Mouse (Mus musculus) midbrain, embryonic 11.5 days (tissue): ENCODE results near the gene Srp14. TPM values are rescaled to one million over a fixed set of nuclear protein-coding genes. Genes with fewer than 3 reads are reported as not detected.

ENCODE experiments used
- ATAC-seq: fragments of 200-750 bp; cut with Nextera tagmentation; 2 replicates; pipeline ENCODE4 v1.8.0; 2017; ENCODE audit warnings: moderate TSS enrichment, moderate library complexity; ENCODE audit not compliant: low FRiP score
- DNase-seq: peaks from one replicate; pipeline ENCODE4 v3.0.0; 2015; ENCODE audit warnings: low spot score; ENCODE audit errors: missing footprints
- H3K27ac ChIP-seq: fragments of 300-500 bp; sonication (generic); 2 replicates; pipeline ENCODE4 v1.5.1; 2014; ENCODE audit warnings: low read depth, low read length
- H3K27me3 ChIP-seq: fragments of 300-500 bp; sonication (generic); 2 replicates; pipeline ENCODE4 v1.6.1; 2014; ENCODE audit warnings: mild to moderate bottlenecking, low read length, moderate library complexity, mixed read lengths; ENCODE audit not compliant: control insufficient read depth, insufficient read depth
- H3K36me3 ChIP-seq: fragments of 300-500 bp; sonication (generic); 2 replicates; pipeline ENCODE4 v1.6.1; 2014; ENCODE audit warnings: mild to moderate bottlenecking, low read length, moderate library complexity, mixed read lengths; ENCODE audit not compliant: control insufficient read depth, insufficient read depth
- H3K4me1 ChIP-seq: fragments of 300-500 bp; sonication (generic); 2 replicates; pipeline ENCODE4 v1.6.1; 2014; ENCODE audit warnings: low read length; ENCODE audit not compliant: control insufficient read depth, insufficient read depth
- H3K4me2 ChIP-seq: fragments of 300-500 bp; sonication (generic); 2 replicates; pipeline ENCODE4 v1.6.1; 2014; ENCODE audit warnings: mild to moderate bottlenecking, moderate library complexity
- H3K4me3 ChIP-seq: fragments of 300-500 bp; sonication (generic); 2 replicates; pipeline ENCODE4 v1.5.1; 2014; ENCODE audit warnings: low read depth, low read length
- H3K9ac ChIP-seq: fragments of 300-500 bp; sonication (generic); 2 replicates; pipeline ENCODE4 v1.6.1; 2014; ENCODE audit warnings: low read length
- H3K9me3 ChIP-seq: fragments of 300-500 bp; sonication (generic); 2 replicates; pipeline ENCODE4 v1.6.1; 2016; ENCODE audit warnings: low read length; ENCODE audit not compliant: control insufficient read depth
- WGBS: fragments of 180-500 bp; shearing (Covaris S2); extraction: QIAGEN DNeasy Blood & Tissue Kit; methylation state at CpG from one replicate; pipeline ENCODE4 v1.1.7; 2014; 5-methylcytosine and 5-hydroxymethylcytosine counted together
- polyA plus RNA-seq: library from polyadenylated mRNA; unstranded; fragments of >200 nt; fragmentation: Nextera tagmentation; extraction: Ambion mirVana; gene quantifications from 2 replicates; pipeline ENCODE4 v1.2.1, GENCODE M21; 2014

The Srp14 gene
- polyA plus RNA-seq, 1 experiment from 2014 or later: 293 TPM

GRCm38 (mm10) chr2:118478833-118479549, 520 bp downstream of the Srp14 start:
- Histone ChIP-seq H3K4me1 (peaks cover 9% of the 10 kb centered on the region), H3K9me3 (no peaks in the 10 kb centered on the region), H3K27me3 (no peaks in the 10 kb centered on the region), H3K27ac (no peak overlapping the region; the same call in 1 of the 2 replicates), H3K4me3 (peak overlapping the region; percentile 88), H3K36me3 (peaks cover 17% of the 10 kb centered on the region; the same call in 1 of the 2 replicates), H3K4me2 (peak overlapping the region; percentile 95), H3K9ac (peak overlapping the region; percentile 87)
- ATAC-seq: no peak
- WGBS: 3% methylated on average over 52 of the region's 52 CpGs
- DNase-seq: no peak

GRCm38 (mm10) chr2:118468354-118468753, 11.2 kb downstream of the Srp14 start:
- H3K4me3 ChIP-seq: no peak overlapping the region
- no peak for DNase-seq
- no peak overlapping the region for H3K4me2 ChIP-seq
- H3K4me1 ChIP-seq: no peaks in the 10 kb centered on the region
- no peak overlapping the region for H3K9ac ChIP-seq
- no peaks in the 10 kb centered on the region for H3K9me3 ChIP-seq
- H3K27me3 ChIP-seq: no peaks in the 10 kb centered on the region
- H3K27ac ChIP-seq: no peak overlapping the region
- no peak for ATAC-seq
- H3K36me3 ChIP-seq: peaks cover 8% of the 10 kb centered on the region; the same call in 1 of the 2 replicates

- Histone ChIP-seq H3K4me2 (no peak overlapping the region), H3K4me1 (no peaks in the 10 kb centered on the region), H3K36me3 (peaks cover 6% of the 10 kb centered on the region; the same call in 1 of the 2 replicates), H3K4me3 (no peak overlapping the region), H3K9me3 (no peaks in the 10 kb centered on the region), H3K9ac (no peak overlapping the region), H3K27me3 (no peaks in the 10 kb centered on the region), H3K27ac (no peak overlapping the region)
- 76% methylated on average over 1 of the region's 1 CpGs for WGBS
- DNase-seq (peak; percentile 81), ATAC-seq (no peak)
Measured at GRCm38 (mm10) chr2:118466601-118467000, 12.9 kb downstream of the Srp14 start.

GRCm38 (mm10) chr2:118465894-118466293, 13.6 kb downstream of the Srp14 start:
- H3K9ac ChIP-seq: no peak overlapping the region
- H3K27me3 ChIP-seq: no peaks in the 10 kb centered on the region
- DNase-seq (peak; percentile 68), ATAC-seq (no peak)
- no peaks in the 10 kb centered on the region for H3K9me3 ChIP-seq
- no peak overlapping the region for H3K4me3 ChIP-seq
- 89% methylated on average over 2 of the region's 2 CpGs for WGBS
- no peaks in the 10 kb centered on the region for H3K4me1 ChIP-seq
- H3K36me3 ChIP-seq: peaks cover 6% of the 10 kb centered on the region; the same call in 1 of the 2 replicates
- H3K27ac ChIP-seq: no peak overlapping the region
- H3K4me2 ChIP-seq: no peak overlapping the region

GRCm38 (mm10) chr2:118464450-118464849, 15.1 kb downstream of the Srp14 start:
- Histone ChIP-seq H3K36me3 (peaks cover 6% of the 10 kb centered on the region; the same call in 1 of the 2 replicates), H3K9ac (no peak overlapping the region), H3K4me2 (no peak overlapping the region), H3K4me1 (no peaks in the 10 kb centered on the region), H3K9me3 (no peaks in the 10 kb centered on the region), H3K27ac (no peak overlapping the region), H3K4me3 (no peak overlapping the region), H3K27me3 (no peaks in the 10 kb centered on the region)
- WGBS: 87% methylated on average over 3 of the region's 3 CpGs
- no peak for ATAC-seq
- no peak for DNase-seq

GRCm38 (mm10) chr2:118463480-118463879, 16.0 kb downstream of the Srp14 start:
- H3K27ac ChIP-seq: no peak overlapping the region
- H3K36me3 ChIP-seq: peaks cover 6% of the 10 kb centered on the region; the same call in 1 of the 2 replicates
- H3K9ac ChIP-seq: no peak overlapping the region
- no peaks in the 10 kb centered on the region for H3K4me1 ChIP-seq
- no peak overlapping the region for H3K4me3 ChIP-seq
- ATAC-seq (no peak), DNase-seq (no peak)
- no peaks in the 10 kb centered on the region for H3K9me3 ChIP-seq
- H3K4me2 ChIP-seq: no peak overlapping the region
- H3K27me3 ChIP-seq: no peaks in the 10 kb centered on the region
- WGBS: 85% methylated on average over 5 of the region's 5 CpGs

GRCm38 (mm10) chr2:118461480-118462165, 17.9 kb downstream of the Srp14 start:
- peaks cover 4% of the 10 kb centered on the region; the same call in 1 of the 2 replicates for H3K36me3 ChIP-seq
- H3K4me3 ChIP-seq: no peak overlapping the region
- no peaks in the 10 kb centered on the region for H3K4me1 ChIP-seq
- DNase-seq (no peak), ATAC-seq (no peak)
- H3K9ac ChIP-seq: no peak overlapping the region
- H3K4me2 ChIP-seq: no peak overlapping the region
- WGBS: 80% methylated on average over 16 of the region's 16 CpGs
- H3K9me3 ChIP-seq: no peaks in the 10 kb centered on the region
- no peaks in the 10 kb centered on the region for H3K27me3 ChIP-seq
- H3K27ac ChIP-seq: no peak overlapping the region

GRCm38 (mm10) chr2:118457463-118458261, 21.8 kb downstream of the Srp14 start:
- no peak for DNase-seq
- Histone ChIP-seq H3K36me3 (peaks cover 4% of the 10 kb centered on the region; the same call in 1 of the 2 replicates), H3K4me3 (no peak overlapping the region), H3K27me3 (no peaks in the 10 kb centered on the region), H3K4me1 (no peaks in the 10 kb centered on the region), H3K4me2 (no peak overlapping the region), H3K9ac (no peak overlapping the region), H3K27ac (0 out of 2 replicates have a peak overlapping the region, but pooled peaks have one; percentile 2), H3K9me3 (no peaks in the 10 kb centered on the region)
- peak; percentile 76 for ATAC-seq
- 80% methylated on average over 13 of the region's 13 CpGs for WGBS
